Mouse (Mus musculus) cerebellum, postnatal 25 days (tissue): ENCODE data around the gene Kidins220.

Source experiments
- DNase-seq, 2 experiments: peaks; one replicate each; pipeline ENCODE4 v3.0.0; 2021; ENCODE audit warnings: mixed read lengths in 2 of 2

Kidins220 gene

GRCm38 (mm10) chr12:24963393-24964022, 11.2 kb upstream of the Kidins220 start:
- no peak for DNase-seq

- peak; percentile 25 to 50 for DNase-seq
Measured at GRCm38 (mm10) chr12:24965406-24965805, 9.3 kb upstream of the Kidins220 start.

DNA sequence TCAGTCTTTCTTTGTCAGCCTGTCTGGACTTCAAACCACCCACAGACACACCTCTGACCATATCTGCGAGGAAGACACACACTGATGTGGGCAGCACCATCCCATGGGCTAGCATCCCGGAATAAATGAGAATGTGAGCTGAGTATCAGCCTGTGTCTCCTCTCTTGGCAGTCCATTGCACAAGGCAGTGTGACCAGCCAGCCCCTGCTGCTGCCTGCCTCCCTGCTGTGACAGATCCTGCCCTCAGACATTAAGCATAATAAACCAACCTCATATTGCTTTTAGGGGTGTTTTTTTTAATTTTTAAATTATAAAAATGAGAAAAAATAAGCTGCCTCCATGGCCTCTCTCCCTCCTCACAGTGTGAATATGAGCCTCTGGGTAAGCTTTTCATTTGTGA, 8.7 kb upstream of the Kidins220 start:
- peak in 1 of 2 experiments; percentile 63 for DNase-seq

DNA sequence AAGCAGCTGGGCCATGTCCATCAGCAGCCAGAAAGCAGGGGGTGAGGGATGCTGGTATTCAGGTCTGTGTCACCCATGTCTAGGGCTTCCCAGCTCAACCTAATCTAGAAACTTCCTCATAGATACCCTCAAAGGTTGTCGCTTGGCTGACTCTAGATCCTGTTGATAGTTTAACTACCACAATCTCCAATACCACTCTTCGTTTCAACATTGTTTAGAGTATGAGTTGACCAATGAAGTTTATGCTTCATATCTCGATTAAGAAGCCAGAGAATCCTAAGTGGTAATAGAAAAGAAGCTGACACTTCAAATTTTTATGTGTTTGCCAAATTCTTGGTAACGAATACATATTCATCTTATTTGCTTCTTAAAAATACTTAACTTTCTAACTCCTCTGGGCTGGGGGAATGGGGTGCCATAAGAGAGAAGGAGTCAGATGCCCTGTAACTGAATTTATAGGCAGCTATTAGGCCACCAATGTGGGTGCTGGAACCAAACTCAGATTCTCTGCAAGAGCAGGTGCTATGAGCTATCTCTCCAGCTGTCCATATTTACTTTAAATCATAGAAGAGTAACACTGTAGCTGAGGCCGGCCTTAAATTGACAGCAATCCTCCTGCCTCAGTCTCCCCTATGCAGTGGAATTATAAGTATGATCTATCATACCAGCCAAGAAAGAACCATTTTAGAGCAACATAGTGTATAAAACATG, 3.1 kb upstream of the Kidins220 start:
- no peak for DNase-seq

- no peak for DNase-seq
Measured at GRCm38 (mm10) chr12:24972371-24973350, 2.1 kb upstream of the Kidins220 start.

DNA sequence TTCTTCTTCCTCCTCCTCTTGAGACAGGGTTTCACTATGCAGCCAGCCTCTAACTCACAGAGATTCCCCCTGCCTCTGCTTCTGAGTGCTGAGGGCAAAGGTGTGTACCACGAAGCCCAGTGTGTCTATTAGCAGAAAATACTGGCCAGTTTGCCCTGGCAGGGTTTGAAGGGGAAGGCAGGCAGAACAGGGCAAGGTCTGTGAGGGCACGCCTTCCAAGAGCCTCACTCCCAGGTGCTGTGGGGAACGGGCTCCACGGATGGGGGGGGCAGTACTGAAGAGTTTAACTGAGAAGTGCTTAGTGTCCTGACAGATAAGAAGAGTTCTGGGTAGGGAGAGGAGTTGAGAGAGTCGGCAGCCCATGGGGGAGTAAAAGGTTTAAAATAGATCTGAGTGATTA, 1.1 kb upstream of the Kidins220 start:
- DNase-seq: no peak

GRCm38 (mm10) chr12:24975115-24975733, 499 bp downstream of the Kidins220 start:
- DNase-seq: peak; percentile 74 to 79

- no peak for DNase-seq
Measured at GRCm38 (mm10) chr12:24985226-24985625, 10.5 kb downstream of the Kidins220 start.

DNA sequence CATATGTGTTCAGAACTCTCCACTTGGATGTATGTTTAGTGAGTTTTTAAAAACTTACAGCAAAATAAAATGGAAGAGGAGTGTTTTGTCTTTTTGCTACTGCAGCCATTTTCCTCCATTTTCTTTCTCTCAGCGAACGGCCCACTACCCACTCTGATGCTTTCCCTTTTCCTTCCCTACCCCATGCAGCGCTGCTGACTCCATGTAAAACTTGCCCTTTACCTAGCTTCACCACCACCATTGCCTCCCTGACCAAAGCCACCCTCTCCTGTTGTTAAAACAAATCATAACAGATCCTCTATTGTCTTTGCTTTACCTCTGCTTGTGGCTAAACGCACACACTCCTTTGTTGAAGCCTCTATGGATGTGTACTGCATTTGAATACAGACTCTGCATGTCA, 20.6 kb downstream of the Kidins220 start:
- no peak for DNase-seq

- DNase-seq: no peak
Measured at GRCm38 (mm10) chr12:25005350-25005749, 30.6 kb downstream of the Kidins220 start.

- DNase-seq: no peak
Measured at GRCm38 (mm10) chr12:25009957-25010356, 35.2 kb downstream of the Kidins220 start.

DNA sequence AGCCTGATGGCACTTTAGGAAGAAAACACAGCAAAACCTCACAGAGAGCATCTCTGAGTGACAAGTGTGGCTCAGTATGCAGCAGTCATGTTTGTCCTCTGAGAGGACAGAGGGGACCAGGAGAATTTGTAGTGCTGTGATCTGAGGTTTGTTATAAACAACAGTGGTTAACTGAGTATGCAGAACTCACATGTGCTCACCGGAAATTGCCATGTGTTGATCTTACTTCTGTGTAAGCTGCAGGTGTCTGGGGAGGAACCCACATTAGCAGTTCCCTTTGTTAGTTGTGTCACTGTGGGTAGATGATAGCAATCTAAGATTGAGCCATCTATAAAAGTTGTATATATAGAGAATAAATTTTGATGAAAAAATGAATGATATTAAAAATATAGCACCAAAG, 35.7 kb downstream of the Kidins220 start:
- DNase-seq: no peak

DNA sequence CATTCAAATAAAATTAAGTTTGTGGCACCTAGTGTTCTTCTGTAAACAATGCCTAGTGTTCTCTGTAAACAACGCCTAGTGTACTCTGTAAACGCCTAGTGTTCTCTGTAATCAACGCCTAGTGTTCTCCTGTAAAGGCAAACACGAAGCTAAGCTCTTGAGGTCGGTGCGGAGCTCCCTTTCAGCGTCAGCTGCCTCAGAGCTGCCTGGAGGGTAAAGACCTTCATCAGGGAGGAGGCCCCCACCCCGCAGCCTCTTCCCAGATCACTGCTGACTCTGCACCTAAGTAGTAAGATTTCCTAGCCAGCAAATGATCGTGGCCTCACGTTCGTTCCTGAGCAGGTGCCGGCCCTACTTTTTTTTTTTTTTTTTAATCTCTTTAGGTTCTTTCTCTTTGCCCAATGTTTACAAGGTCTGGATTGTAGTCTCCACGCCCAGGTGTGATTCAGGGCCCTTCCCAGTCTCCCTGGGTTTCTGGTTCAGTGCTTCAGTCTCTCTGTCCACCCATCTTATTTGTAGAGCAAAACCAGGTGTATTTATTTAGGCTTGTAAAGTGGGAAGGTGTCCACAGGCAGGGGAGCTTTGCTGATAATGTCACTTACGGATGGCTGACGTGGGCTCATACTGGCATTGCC, 37.1 kb downstream of the Kidins220 start:
- DNase-seq: no peak

GRCm38 (mm10) chr12:25012555-25013540, 38.1 kb downstream of the Kidins220 start:
- no peak for DNase-seq

DNA sequence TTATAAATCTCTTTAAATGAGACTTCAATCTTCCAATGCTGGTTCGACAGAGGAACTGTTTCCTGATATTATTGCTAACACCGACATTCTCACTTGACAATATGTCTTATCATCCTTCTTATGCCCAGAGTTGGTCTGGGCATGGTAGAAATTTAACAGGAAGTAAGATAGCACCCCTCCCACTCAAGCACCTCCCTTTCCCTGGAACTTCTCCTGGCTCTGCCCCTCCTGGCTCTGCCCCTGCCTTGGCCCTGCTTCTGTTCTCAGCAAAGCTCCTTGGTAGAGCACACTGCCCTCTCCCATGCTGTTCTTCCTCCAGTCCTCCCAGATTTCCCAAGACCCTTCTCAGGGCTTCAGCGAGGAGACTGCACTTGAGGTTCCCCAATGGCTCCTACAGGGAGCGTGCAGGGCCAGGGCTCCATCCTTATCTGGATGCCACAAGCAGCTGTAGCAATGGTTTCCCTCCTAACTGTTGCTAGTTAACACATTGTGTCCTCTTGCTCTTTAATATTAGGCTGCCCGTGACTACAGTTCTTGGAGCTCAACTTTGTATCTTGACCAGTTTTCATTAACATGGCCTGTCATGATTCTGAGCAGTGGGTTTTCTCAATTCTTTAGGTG, 39.7 kb downstream of the Kidins220 start:
- DNase-seq: no peak

DNA sequence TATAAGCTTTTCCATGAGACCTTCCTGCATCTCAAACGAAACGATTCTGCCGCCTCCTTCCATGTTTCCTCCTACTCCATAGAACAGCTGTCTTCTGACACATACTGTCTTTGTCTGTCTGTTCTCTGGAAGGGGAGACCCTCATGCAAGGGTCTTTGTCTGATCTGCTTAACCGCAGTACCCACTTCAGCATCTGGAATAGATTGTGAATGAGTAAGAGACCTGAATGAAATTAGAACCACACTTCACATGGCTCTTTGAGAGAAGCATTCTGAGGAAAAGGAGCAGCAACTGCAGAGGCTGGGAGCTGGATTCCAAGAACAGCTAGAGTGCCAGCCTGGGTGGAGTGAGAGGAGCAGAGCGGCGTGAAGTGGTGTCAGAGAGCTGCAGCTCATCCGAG, 40.2 kb downstream of the Kidins220 start:
- no peak for DNase-seq

GRCm38 (mm10) chr12:25016995-25017394, 42.3 kb downstream of the Kidins220 start:
- DNase-seq: no peak

DNA sequence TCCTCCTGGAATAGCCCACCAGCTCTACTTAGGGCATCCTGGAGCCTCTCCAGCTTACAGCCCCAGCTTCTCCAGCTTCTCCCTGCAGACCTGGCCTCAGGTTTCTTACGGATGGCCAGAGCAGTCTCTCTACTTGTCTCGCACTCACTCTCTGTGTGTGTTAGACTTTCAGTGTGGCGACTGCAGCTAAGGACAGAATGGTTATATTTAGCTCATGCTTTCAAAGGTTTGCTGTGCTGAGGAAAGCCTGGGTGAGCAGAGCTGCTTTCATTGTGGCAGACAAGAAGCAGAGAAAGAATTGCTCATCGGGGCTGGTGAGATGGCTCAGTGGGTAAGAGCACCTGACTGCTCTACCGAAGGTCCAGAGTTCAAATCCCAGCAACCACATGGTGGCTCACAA, 46.3 kb downstream of the Kidins220 start:
- DNase-seq: no peak

DNA sequence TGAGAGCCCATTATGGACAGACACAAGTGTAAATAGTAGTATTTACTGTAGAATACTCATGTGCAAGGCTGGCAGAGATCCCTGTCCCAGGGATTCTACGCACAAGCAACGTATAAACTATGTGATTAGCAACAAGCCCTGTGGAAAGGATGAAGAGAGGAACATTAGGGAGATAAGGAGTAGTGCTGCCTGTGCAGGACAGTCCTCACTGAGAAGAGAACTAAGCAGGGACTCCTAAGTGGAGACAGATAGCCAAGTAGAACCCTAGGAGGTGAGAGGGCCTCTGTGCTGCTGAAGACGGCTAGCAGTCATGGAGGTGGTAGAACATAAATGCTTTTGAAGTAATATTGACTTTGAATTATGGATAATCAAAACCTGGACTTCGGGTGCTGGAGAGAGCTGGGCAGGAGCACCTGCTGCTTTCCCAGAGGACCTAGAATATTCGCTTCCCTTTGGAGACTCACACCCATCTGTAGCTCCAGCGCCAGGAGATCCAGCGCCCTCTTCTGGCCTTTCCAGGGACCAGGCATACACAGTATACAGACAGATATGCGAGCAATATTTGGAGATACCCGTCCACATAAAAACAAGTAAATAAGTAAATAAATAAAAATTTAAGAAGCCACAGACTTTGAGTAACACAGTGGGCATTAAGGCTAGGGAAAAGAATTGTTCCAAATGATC, 50.3 kb downstream of the Kidins220 start:
- peak in 1 of 2 experiments; percentile 41 for DNase-seq

DNA sequence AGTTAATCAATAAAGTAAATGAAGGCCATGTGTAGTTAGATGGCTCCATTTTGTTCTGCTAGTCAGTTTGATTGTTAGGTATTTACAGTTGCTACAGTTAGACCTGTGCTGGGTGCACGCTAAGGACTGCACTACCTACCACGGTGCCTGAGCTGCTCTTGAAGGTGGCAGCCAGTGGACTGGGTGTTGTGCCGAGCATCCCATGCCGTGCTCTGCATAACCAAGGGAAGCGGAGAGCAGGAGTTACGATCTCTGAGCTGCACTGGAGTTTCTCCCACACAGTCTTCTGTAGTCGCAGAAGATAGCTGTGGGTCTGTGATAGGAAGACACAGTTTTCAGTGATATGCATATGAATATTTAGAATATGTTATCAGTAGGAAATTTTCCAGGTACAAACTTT, 51.6 kb downstream of the Kidins220 start:
- no peak for DNase-seq
